ENCODE assay signal across 14 mouse cellular contexts in genomic region chr4:123927961-123928360, GRCm38 (mm10). TPM values are rescaled to one million over a fixed set of nuclear protein-coding genes. Genes with fewer than 3 reads are reported as not detected.
DNase-seq lines count a peak whose midpoint lies in the region; ATAC-seq and TF ChIP-seq lines count a peak whose summit lies in the region.
"Had no signal": no experiment of that assay in that cellular context is flagged by ENCODE, and none has a peak within 500 bp of the region (broad histone marks: within the 10 kb centered on the region; RNA-seq: fewer than 3 reads in every experiment).

No protein-coding gene starts in this region.

- H3K4me2 ChIP-seq in midbrain, embryonic 15.5 days: no peak overlapping the region
- H3K4me2 ChIP-seq: hindbrain, embryonic 13.5 days; lung, embryonic 14.5 days had no signal

- peak; percentile 56 for DNase-seq in kidney, postnatal 10 days
- no peak for DNase-seq in kidney, postnatal 25 days
- DNase-seq in MEL (ENCODE audit: low read depth, low spot score): peak; percentile 60
- no peak for DNase-seq in left cerebral cortex, adult 2 months (ENCODE audit: extremely low spot score in 1 of 2, low spot score in 2 of 2)
- DNase-seq in gastrocnemius, postnatal 14 days: no peak
- DNase-seq: adrenal gland, postnatal 36 days; cerebellum, adult 9-11 months; lung, embryonic 14.5 days had no signal

- peak; percentile 30 to 31; a peak in 1 of 4 replicates for TF ChIP-seq EP300 in MEL (IDR thresholded peaks at IDR 0.05; ENCODE audit: low read depth in 1 of 2, low read length in 2 of 2)

- no peaks in the 10 kb centered on the region for H3K9me3 ChIP-seq in MEL (replicated peaks; ENCODE audit: insufficient read depth, low read length)
- no peaks in the 10 kb centered on the region for H3K9me3 ChIP-seq in megakaryocyte, embryonic 14.5 days
- no peaks in the 10 kb centered on the region for H3K9me3 ChIP-seq in midbrain, embryonic 15.5 days
- H3K9me3 ChIP-seq: hindbrain, embryonic 13.5 days had no signal

- H3K9ac ChIP-seq in MEL (ENCODE audit: control insufficient read depth, low read depth, low read length, poor library complexity, severe bottlenecking): no peak overlapping the region
- H3K9ac ChIP-seq in midbrain, embryonic 15.5 days: no peak overlapping the region
- H3K9ac ChIP-seq: hindbrain, embryonic 13.5 days; lung, embryonic 14.5 days had no signal

- TF ChIP-seq RAD21 in MEL (IDR thresholded peaks at IDR 0.05; ENCODE audit: low read depth, low read length): no peak

- H3K27ac ChIP-seq in MEL (ENCODE audit: control insufficient read depth, low read depth, low read length): 0 out of 2 replicates have a peak overlapping the region, but pooled peaks have one; percentile 17
- H3K27ac ChIP-seq in left cerebral cortex, adult 2 months: no peak overlapping the region
- no peak overlapping the region for H3K27ac ChIP-seq in midbrain, embryonic 15.5 days
- H3K27ac ChIP-seq: hindbrain, embryonic 13.5 days had no signal

- intact Hi-C loops in left cerebral cortex, adult 2 months (cut with DNase I): no loop called here
- intact Hi-C loops in gastrocnemius, postnatal 14 days (cut with DNase I; ENCODE audit: low total_unique reads): no loop called here

- no peak for TF ChIP-seq CTCF in MEL (IDR thresholded peaks at IDR 0.05 in 2 of 3, conservative IDR thresholded peaks at IDR 0.05 in 1 of 3; ENCODE audit: control insufficient read depth in 1 of 3, insufficient read depth in 1 of 3, low read depth in 2 of 3, low read length in 3 of 3, poor library complexity in 1 of 3, severe bottlenecking in 1 of 3)
- TF ChIP-seq CTCF in left cerebral cortex, adult 2 months (IDR thresholded peaks at IDR 0.05): no peak

- no peaks in the 10 kb centered on the region for H3K27me3 ChIP-seq in MEL (ENCODE audit: control insufficient read depth in 1 of 2, insufficient read depth in 2 of 2, low read length in 2 of 2)
- no peaks in the 10 kb centered on the region for H3K27me3 ChIP-seq in megakaryocyte, embryonic 14.5 days (replicated peaks)
- H3K27me3 ChIP-seq in midbrain, embryonic 15.5 days (replicated peaks): no peaks in the 10 kb centered on the region
- H3K27me3 ChIP-seq: hindbrain, embryonic 13.5 days had no signal

- peak; percentile 69 to 88 for ATAC-seq in hematopoietic stem cell, adult 5-6 weeks (replicated peaks in 1 of 2; ENCODE audit: insufficient read depth in 1 of 2, low FRiP score in 2 of 2, low TSS enrichment in 1 of 2, low read depth in 1 of 2, poor library complexity in 2 of 2, severe bottlenecking in 2 of 2)
- no peak for ATAC-seq in midbrain, embryonic 15.5 days (replicated peaks)

- peaks cover 10 to 18% of the 10 kb centered on the region in 2 experiments for H3K36me3 ChIP-seq in MEL (ENCODE audit: control insufficient read depth in 1 of 2, insufficient read depth in 2 of 2, low read length in 2 of 2)
- H3K36me3 ChIP-seq in megakaryocyte, embryonic 14.5 days (replicated peaks; ENCODE audit: low read length): peaks cover 96% of the 10 kb centered on the region
- peaks cover 48% of the 10 kb centered on the region for H3K36me3 ChIP-seq in midbrain, embryonic 15.5 days (replicated peaks)

- no peak overlapping the region for H3K4me3 ChIP-seq in MEL (ENCODE audit: control insufficient read depth in 1 of 2, insufficient read depth in 1 of 2, low read depth in 2 of 2, low read length in 2 of 2)
- H3K4me3 ChIP-seq in megakaryocyte, embryonic 14.5 days (replicated peaks): peak overlapping the region; percentile 76
- no peak overlapping the region for H3K4me3 ChIP-seq in left cerebral cortex, adult 2 months
- H3K4me3 ChIP-seq in midbrain, embryonic 15.5 days: no peak overlapping the region
- H3K4me3 ChIP-seq: hindbrain, embryonic 13.5 days had no signal

- TF ChIP-seq POLR2A in MEL (IDR thresholded peaks at IDR 0.05; ENCODE audit: control insufficient read depth in 1 of 2, insufficient read depth in 1 of 2, low read depth in 1 of 2, low read length in 2 of 2, poor library complexity in 1 of 2): no peak

- peaks cover 0 to 5% of the 10 kb centered on the region in 2 experiments; a peak in 2 of 4 replicates for H3K4me1 ChIP-seq in MEL (ENCODE audit: control insufficient read depth in 1 of 2, insufficient read depth in 2 of 2, low read length in 2 of 2)
- H3K4me1 ChIP-seq in megakaryocyte, embryonic 14.5 days: peaks cover 60% of the 10 kb centered on the region
- no peaks in the 10 kb centered on the region for H3K4me1 ChIP-seq in midbrain, embryonic 15.5 days
- H3K4me1 ChIP-seq: hindbrain, embryonic 13.5 days had no signal

- H3K79me2 ChIP-seq in MEL (ENCODE audit: control insufficient read depth, insufficient read depth, low read length, poor library complexity): no peaks in the 10 kb centered on the region

TF ChIP-seq in MEL, 35 proteins besides CTCF, POLR2A, EP300 and RAD21:
- TF ChIP-seq SIN3A (IDR thresholded peaks at IDR 0.05; ENCODE audit: low read length) (peak; percentile 85), MEF2A (IDR thresholded peaks at IDR 0.05; ENCODE audit: extremely low read depth, insufficient replicate concordance, low read depth, low read length, poor library complexity, severe bottlenecking) (no peak), USF2 (IDR thresholded peaks at IDR 0.05; ENCODE audit: borderline replicate concordance in 1 of 2, insufficient read depth in 1 of 2, low read depth in 1 of 2, low read length in 2 of 2) (no peak), TAL1 (IDR thresholded peaks at IDR 0.05; ENCODE audit: low read length) (peak; percentile 21), JUND (IDR thresholded peaks at IDR 0.05; ENCODE audit: low read depth, low read length) (no peak), MYC (IDR thresholded peaks at IDR 0.05; ENCODE audit: low read depth, low read length) (peak; percentile 83), UBTF (IDR thresholded peaks at IDR 0.05; ENCODE audit: borderline replicate concordance, insufficient read depth, low read depth, low read length) (no peak), TCF12 (IDR thresholded peaks at IDR 0.05; ENCODE audit: low read depth, low read length) (no peak), ZMIZ1 (IDR thresholded peaks at IDR 0.05; ENCODE audit: low read depth, low read length) (no peak), CHD1 (IDR thresholded peaks at IDR 0.05; ENCODE audit: low read depth, low read length) (no peak), USF1 (IDR thresholded peaks at IDR 0.05; ENCODE audit: low read depth, low read length) (peak; percentile 55; the same call in 1 of the 2 replicates), MYB (IDR thresholded peaks at IDR 0.05; ENCODE audit: low read depth, low read length) (no peak), MAFK (IDR thresholded peaks at IDR 0.05; ENCODE audit: borderline replicate concordance, low read depth, low read length) (no peak), BHLHE40 (IDR thresholded peaks at IDR 0.05; ENCODE audit: borderline replicate concordance, low read depth, low read length) (no peak), MAX (IDR thresholded peaks at IDR 0.05; ENCODE audit: low read length) (peak; percentile 79), POLR2AphosphoS5 (IDR thresholded peaks at IDR 0.05; ENCODE audit: borderline replicate concordance, low read depth, low read length) (no peak), GATA1 (IDR thresholded peaks at IDR 0.05; ENCODE audit: low read depth, low read length) (no peak), ZKSCAN1 (IDR thresholded peaks at IDR 0.05; ENCODE audit: low read depth, low read length) (no peak), ZNF384 (IDR thresholded peaks at IDR 0.05; ENCODE audit: low read depth, low read length) (no peak), ETS1 (IDR thresholded peaks at IDR 0.05; ENCODE audit: low read depth, low read length) (peak; percentile 97), HCFC1 (IDR thresholded peaks at IDR 0.05; ENCODE audit: low read depth, low read length) (no peak), MXI1 (IDR thresholded peaks at IDR 0.05; ENCODE audit: low read depth, low read length) (peak; percentile 60; the same call in 1 of the 2 replicates), ELF1 (IDR thresholded peaks at IDR 0.05; ENCODE audit: low read depth, low read length) (peak; percentile 45; the same call in 1 of the 2 replicates)
TF ChIP-seq in MEL: peak in this region for 8.

RNA-seq across cellular contexts. Expression of gene 4930535I16Rik, which starts 10.1 kb away (rescaled TPM):
- 1.3 and 2.1 TPM in 2 replicates for total RNA-seq in MEL (2012; rRNA removed)
- not detected for polyA plus RNA-seq in MEL (2012; ENCODE audit: insufficient read depth in 1 of 2, insufficient read length in 2 of 2, low read depth in 1 of 2, low replicate concordance in 2 of 2, missing spikeins in 1 of 2)
- total RNA-seq in hematopoietic stem cell, adult 5-6 weeks (2017): not detected in 2 replicates
- polyA plus RNA-seq in megakaryocyte, embryonic 14.5 days (2012; ENCODE audit: insufficient read depth, low replicate concordance): not detected in 2 replicates
- not detected for total RNA-seq in left cerebral cortex, adult 2 months (2021)
- not detected for total RNA-seq in gastrocnemius, postnatal 14 days (2021)
- not detected in 2 replicates for polyA plus RNA-seq in midbrain, embryonic 15.5 days (2015; fragmentation: Nextera tagmentation; extraction: Ambion mirVana)
- total RNA-seq: adrenal gland, postnatal 36 days; layer of hippocampus, postnatal 10 days had no signal
- polyA plus RNA-seq: hindbrain, embryonic 13.5 days; lung, embryonic 14.5 days; urinary bladder, adult 2 months had no signal

RNA-seq across cellular contexts. Expression of gene Rragc, which starts 10.7 kb away (rescaled TPM):
- 19.5 and 21.0 TPM in 2 replicates for total RNA-seq in MEL (2012; rRNA removed)
- 10 to 100 TPM in 1 of 2 experiments, not detected in 1; 36.6 TPM for polyA plus RNA-seq in MEL (2012; ENCODE audit: insufficient read depth in 1 of 2, insufficient read length in 2 of 2, low read depth in 1 of 2, low replicate concordance in 2 of 2, missing spikeins in 1 of 2)
- 38.6 and 48.7 TPM in 2 replicates for total RNA-seq in hematopoietic stem cell, adult 5-6 weeks (2017)
- 5.8 and 10.4 TPM in 2 replicates for polyA plus RNA-seq in megakaryocyte, embryonic 14.5 days (2012; ENCODE audit: insufficient read depth, low replicate concordance)
- total RNA-seq in left cerebral cortex, adult 2 months (2021): 10 to 100 TPM; 55.3 to 61.5 TPM
- 10 to 100 TPM; 21.4 to 24.2 TPM for total RNA-seq in gastrocnemius, postnatal 14 days (2021)
- 46.8 and 47.9 TPM in 2 replicates for polyA plus RNA-seq in midbrain, embryonic 15.5 days (2015; fragmentation: Nextera tagmentation; extraction: Ambion mirVana)

RNA-seq across cellular contexts. Expression of gene Mycbp, which starts 23.3 kb away (rescaled TPM):
- 50.6 and 54.2 TPM in 2 replicates for total RNA-seq in MEL (2012; rRNA removed)
- polyA plus RNA-seq in MEL (2012; ENCODE audit: insufficient read depth in 1 of 2, insufficient read length in 2 of 2, low read depth in 1 of 2, low replicate concordance in 2 of 2, missing spikeins in 1 of 2): 10 to 100 TPM in 1 of 2 experiments, not detected in 1; 86.6 TPM
- 18.4 and 19.9 TPM in 2 replicates for total RNA-seq in hematopoietic stem cell, adult 5-6 weeks (2017)
- 1.8 and 47.7 TPM in 2 replicates for polyA plus RNA-seq in megakaryocyte, embryonic 14.5 days (2012; ENCODE audit: insufficient read depth, low replicate concordance)
- 10 to 100 TPM; 10.0 to 16.8 TPM for total RNA-seq in left cerebral cortex, adult 2 months (2021)
- 10 to 100 TPM; 15.7 to 21.6 TPM for total RNA-seq in gastrocnemius, postnatal 14 days (2021)
- polyA plus RNA-seq in midbrain, embryonic 15.5 days (2015; fragmentation: Nextera tagmentation; extraction: Ambion mirVana): 32.8 and 33.7 TPM in 2 replicates

Comparison
In these comparisons a context has a peak if more than half of its experiments do, and no peak if none do; other contexts are left out.
1. DNase-seq: peak in kidney, postnatal 10 days (single experiment) and MEL (single experiment); none in kidney, postnatal 25 days (0 of 2), left cerebral cortex, adult 2 months (0 of 2) and gastrocnemius, postnatal 14 days (single experiment).